Mouse (Mus musculus) left cerebral cortex, postnatal 36 days (tissue): ENCODE data around the gene Olfr340. TPM values are rescaled to one million over a fixed set of nuclear protein-coding genes. Genes with fewer than 3 reads are reported as not detected.
"Not testable (repeated sequence)": the region's sequence is repeated elsewhere in the genome, so short reads cannot be mapped to it uniquely, and the experiment has no call there.

Experiments used
- DNase-seq, 2 experiments: peaks; one replicate each; pipeline ENCODE4 v3.0.0; 2021 to 2022; ENCODE audit warnings: low spot score in 2 of 2, mixed read lengths in 1 of 2
- intact Hi-C: fragments of 180-260 bp; cut with DNase I; formaldehyde crosslinking; loops from one replicate; pipeline ENCODE4 v1.15.1; 2025
- total RNA-seq, 2 experiments: library from RNA; stranded (reverse); gene quantifications; 2 replicates each; pipeline ENCODE4 v1.2.3; 2021

Olfr340 gene
- not detected for total RNA-seq

DNA sequence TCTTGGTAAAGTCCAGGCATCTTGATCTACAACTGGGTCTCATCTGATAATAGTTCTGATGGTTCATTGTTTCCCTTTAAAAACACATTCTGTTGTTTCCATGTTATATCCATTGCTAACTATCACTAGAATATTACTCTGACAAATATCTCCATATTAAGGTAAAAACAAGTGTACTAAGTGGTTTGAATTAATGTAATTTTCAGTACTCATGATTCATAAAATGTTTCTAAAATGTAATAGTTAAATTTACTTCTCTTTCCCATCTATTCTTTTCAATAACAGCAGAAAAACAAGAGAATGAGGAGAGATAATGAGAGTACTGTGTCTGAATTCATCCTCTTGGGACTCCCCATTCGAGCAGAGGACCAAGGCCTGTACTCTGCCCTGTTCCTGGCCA, at the start of gene Olfr340:
Gene Olfr340, plus strand, starts transcription at position 301 of the 400 bp plus-strand sequence.
- DNase-seq, result no peak
- intact Hi-C loops, result no loop called here

DNA sequence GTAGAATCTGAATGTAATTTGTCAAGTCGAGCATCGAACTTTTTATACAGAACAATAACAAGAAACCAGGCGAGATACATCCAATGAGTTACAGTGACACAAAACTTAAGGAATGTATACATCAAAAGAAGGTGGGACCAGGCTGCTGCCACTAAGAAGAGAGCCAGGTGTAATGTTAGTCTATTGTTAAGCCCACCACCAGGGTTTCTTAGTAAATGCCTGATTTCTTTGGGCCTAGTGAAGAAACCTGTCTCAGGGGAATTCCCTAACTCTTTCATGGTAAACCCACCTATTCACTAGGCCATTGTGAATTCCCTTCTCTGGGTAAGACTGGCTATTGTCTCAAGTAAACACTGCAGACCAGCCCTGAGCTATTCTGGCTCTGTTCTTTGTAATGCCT, 37.2 kb upstream of the Olfr340 start:
- DNase-seq, intact Hi-C loops: not testable (repeated sequence)

DNA sequence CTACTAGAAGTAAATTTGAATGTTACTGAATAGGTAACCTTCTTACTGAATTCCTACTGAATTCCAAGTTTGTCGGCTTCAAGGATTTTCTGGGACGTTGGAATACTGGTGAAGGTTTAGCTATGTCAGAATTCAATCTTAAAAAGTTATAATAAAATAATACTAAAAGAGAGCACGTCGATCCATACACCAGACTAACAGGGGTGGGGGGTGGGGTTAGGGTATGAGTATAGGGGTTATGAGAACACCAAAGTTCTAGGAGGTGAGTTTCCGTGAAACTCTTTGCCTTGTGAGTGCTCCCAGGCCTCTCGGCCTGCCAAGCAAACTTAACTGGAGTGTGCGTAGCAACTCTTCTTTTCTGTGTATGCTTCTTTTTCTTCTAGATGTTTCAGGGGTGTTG, 36.8 kb upstream of the Olfr340 start:
- DNase-seq, intact Hi-C loops: not testable (repeated sequence)

DNA sequence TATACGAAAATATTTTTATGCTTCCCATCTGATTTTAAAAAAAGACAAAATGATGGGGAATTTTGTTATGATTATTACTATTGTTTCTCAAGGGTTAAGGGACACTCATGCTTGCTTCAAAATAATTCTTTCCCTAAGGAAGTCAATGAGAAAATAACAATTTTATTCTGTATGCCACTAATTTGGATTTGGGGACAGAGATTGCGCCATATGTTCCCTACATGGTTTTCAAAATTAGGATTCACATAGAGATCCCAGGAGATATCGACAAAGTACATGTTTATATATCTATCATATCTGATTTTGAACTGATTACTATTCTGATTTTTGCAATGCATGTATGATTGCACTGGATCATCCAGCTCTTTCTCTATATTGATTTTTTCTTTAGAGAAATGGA, 33.7 kb upstream of the Olfr340 start, which contains the start of gene Olfr339:
Gene Olfr339, plus strand, starts transcription at position 301 of the 400 bp plus-strand sequence.
- no peak for DNase-seq
- intact Hi-C loops, result no loop called here

DNA sequence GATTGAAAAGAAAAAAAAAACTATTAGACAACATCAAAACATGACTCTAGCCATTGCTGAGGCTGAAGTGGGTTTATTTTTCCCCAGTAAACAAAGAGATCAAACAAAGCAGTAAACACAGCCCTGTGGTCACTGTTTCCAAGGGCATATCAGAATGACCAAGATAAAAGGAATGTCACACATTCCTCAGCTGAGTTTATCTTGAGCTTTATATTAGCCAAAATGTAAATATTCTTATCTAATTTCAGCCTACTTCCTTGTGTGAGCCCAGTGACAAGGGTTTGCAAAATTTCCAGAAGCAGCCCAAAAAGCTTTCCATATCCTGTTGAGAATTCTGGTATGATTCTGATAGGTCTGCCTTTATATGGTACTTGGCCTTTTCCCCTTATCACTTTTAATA, 21.2 kb downstream of the Olfr340 start:
- intact Hi-C loops, result no loop called here
- DNase-seq, result no peak

DNA sequence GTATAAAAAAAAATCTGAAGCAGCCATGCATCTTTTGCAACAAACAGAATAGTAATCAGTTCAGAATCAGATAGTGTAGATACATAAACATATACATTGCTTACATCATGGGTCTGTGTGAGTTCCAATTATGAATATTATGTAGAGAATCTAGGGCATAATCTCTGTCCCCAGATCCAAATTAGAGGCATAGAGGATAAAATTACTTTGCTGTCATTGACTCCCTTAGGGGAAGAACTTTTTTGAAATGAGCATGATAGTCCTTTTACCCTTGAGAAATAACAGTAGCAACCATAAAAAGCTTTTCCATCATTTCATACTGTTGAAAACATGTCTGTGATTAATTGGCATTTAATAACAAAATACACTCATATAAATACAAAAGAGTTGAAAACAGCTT, 30.0 kb downstream of the Olfr340 start, which contains the start of gene Olfr341:
Gene Olfr341, minus strand, starts transcription at position 101 of the 400 bp plus-strand sequence.
- no peak for DNase-seq
- intact Hi-C loops, result no loop called here

Other genes starting within 250 kb of the Olfr340 start
- gene Ptgs1, start 222.2 kb upstream of the Olfr340 start, total RNA-seq, result 10 to 100 TPM; 16.1 to 22.2 TPM
- not detected for gene Olfr338, start 79.1 kb upstream of the Olfr340 start, total RNA-seq
- gene Olfr339, start 33.6 kb upstream of the Olfr340 start, total RNA-seq, result not detected
- gene Olfr341, start 29.9 kb downstream of the Olfr340 start, total RNA-seq, result not detected
- gene Olfr342, start 72.4 kb downstream of the Olfr340 start, total RNA-seq, result not detected
- gene Olfr344, start 114.1 kb downstream of the Olfr340 start, total RNA-seq, result not detected
- not detected for gene Olfr345, start 187.5 kb downstream of the Olfr340 start, total RNA-seq
- not detected for gene Olfr346, start 233.2 kb downstream of the Olfr340 start, total RNA-seq